Mouse (Mus musculus) MEL (cell line): ENCODE results near the gene Pidd1. TPM values are rescaled to one million over a fixed set of nuclear protein-coding genes. Genes with fewer than 3 reads are reported as not detected.

ENCODE experiments used
- DNase-seq: peaks from one replicate; pipeline ENCODE4 v3.0.0; 2011; ENCODE audit warnings: low read depth, low spot score
- H3K27ac ChIP-seq: 2 replicates; pipeline ENCODE4 v1.5.1; 2012; ENCODE audit warnings: low read depth, mild to moderate bottlenecking, control low read depth, low read length, moderate library complexity; ENCODE audit not compliant: control insufficient read depth
- H3K27me3 ChIP-seq, 2 experiments: fragments of 150-350 bp in 1 of 2; sonication (generic) in 1 of 2; 2 replicates each; pipeline ENCODE4 v1.6.1; 2012; ENCODE audit warnings: low read length in 2 of 2, mild to moderate bottlenecking in 2 of 2, improper control_type of control experiment in 1 of 2, moderate library complexity in 1 of 2; ENCODE audit not compliant: insufficient read depth in 2 of 2, control insufficient read depth in 1 of 2
- H3K36me3 ChIP-seq, 2 experiments: 2 replicates each; pipeline ENCODE4 v1.6.1; 2012 to 2014; ENCODE audit warnings: low read length in 2 of 2, improper control_type of control experiment in 1 of 2, inconsistent platforms in 1 of 2, mild to moderate bottlenecking in 1 of 2; ENCODE audit not compliant: insufficient read depth in 2 of 2, control insufficient read depth in 1 of 2
- H3K4me1 ChIP-seq, 2 experiments: fragments of 150-350 bp in 1 of 2; sonication (generic) in 1 of 2; 2 replicates each; pipeline ENCODE4 v1.6.1; 2012; ENCODE audit warnings: low read length in 2 of 2, improper control_type of control experiment in 1 of 2, mild to moderate bottlenecking in 1 of 2; ENCODE audit not compliant: insufficient read depth in 2 of 2, control insufficient read depth in 1 of 2
- H3K4me3 ChIP-seq, 2 experiments: fragments of 150-350 bp in 1 of 2; sonication (generic) in 1 of 2; 2 replicates each; pipeline ENCODE4 v1.5.1; 2012; ENCODE audit warnings: low read depth in 2 of 2, low read length in 2 of 2, mild to moderate bottlenecking in 2 of 2, moderate library complexity in 2 of 2, control low read depth in 1 of 2, improper control_type of control experiment in 1 of 2; ENCODE audit not compliant: control insufficient read depth in 1 of 2, insufficient read depth in 1 of 2
- H3K79me2 ChIP-seq: 2 replicates; pipeline ENCODE4 v1.6.1; 2012; ENCODE audit warnings: mild to moderate bottlenecking, low read length, moderate library complexity; ENCODE audit not compliant: control insufficient read depth, poor library complexity, insufficient read depth
- H3K9ac ChIP-seq: 2 replicates; pipeline ENCODE4 v1.6.1; 2012; ENCODE audit warnings: low read depth, mild to moderate bottlenecking, control low read depth, low read length, moderate library complexity; ENCODE audit not compliant: control insufficient read depth, poor library complexity, severe bottlenecking
- H3K9me3 ChIP-seq: fragments of 150-350 bp; sonication (generic); replicated peaks from 2 replicates; pipeline ENCODE4 v1.6.1; 2012; ENCODE audit warnings: mild to moderate bottlenecking, low read length, improper control_type of control experiment, moderate library complexity; ENCODE audit not compliant: insufficient read depth
- BHLHE40 ChIP-seq: IDR thresholded peaks from 2 replicates; pipeline ENCODE4 v1.6.1; 2012; ENCODE audit warnings: low read depth, mild to moderate bottlenecking, inconsistent platforms, low read length, improper control_type of control experiment, borderline replicate concordance
- CHD1 ChIP-seq: IDR thresholded peaks from 2 replicates; pipeline ENCODE4 v1.6.1; 2012; ENCODE audit warnings: low read depth, mild to moderate bottlenecking, inconsistent platforms, low read length, improper control_type of control experiment
- CTCF ChIP-seq, 3 experiments: IDR thresholded peaks in 2 of 3; conservative IDR thresholded peaks in 1 of 3; 2 replicates each; pipeline ENCODE4 v1.5.1; 2011 to 2012; ENCODE audit warnings: low read length in 3 of 3, low read depth in 2 of 3, mild to moderate bottlenecking in 2 of 3, improper control_type of control experiment in 1 of 3, inconsistent platforms in 1 of 3, mixed read lengths in 1 of 3, moderate library complexity in 1 of 3; ENCODE audit not compliant: control insufficient read depth in 1 of 3, insufficient read depth in 1 of 3, poor library complexity in 1 of 3, severe bottlenecking in 1 of 3
- ELF1 ChIP-seq: IDR thresholded peaks from 2 replicates; pipeline ENCODE4 v1.6.1; 2014; ENCODE audit warnings: low read depth, mild to moderate bottlenecking, inconsistent platforms, low read length, improper control_type of control experiment, moderate library complexity
- EP300 ChIP-seq, 2 experiments: IDR thresholded peaks; 2 replicates each; pipeline ENCODE4 v1.6.1; 2011; ENCODE audit warnings: improper control_type of control experiment in 2 of 2, low read length in 2 of 2, low read depth in 1 of 2, mild to moderate bottlenecking in 1 of 2
- GATA1 ChIP-seq: IDR thresholded peaks from 2 replicates; pipeline ENCODE4 v1.6.1; 2011; ENCODE audit warnings: low read depth, low read length, improper control_type of control experiment
- HCFC1 ChIP-seq: IDR thresholded peaks from 2 replicates; pipeline ENCODE4 v1.6.1; 2012; ENCODE audit warnings: low read depth, mild to moderate bottlenecking, inconsistent platforms, low read length, improper control_type of control experiment, moderate library complexity
- MEF2A ChIP-seq: IDR thresholded peaks from 2 replicates; pipeline ENCODE4 v1.6.1; 2014; ENCODE audit warnings: low read depth, mild to moderate bottlenecking, inconsistent platforms, low read length, improper control_type of control experiment; ENCODE audit not compliant: poor library complexity, insufficient replicate concordance, severe bottlenecking; ENCODE audit errors: extremely low read depth
- MXI1 ChIP-seq: IDR thresholded peaks from 2 replicates; pipeline ENCODE4 v1.6.1; 2011; ENCODE audit warnings: mild to moderate bottlenecking, low read depth, low read length, improper control_type of control experiment
- MYB ChIP-seq: IDR thresholded peaks from 2 replicates; pipeline ENCODE4 v1.6.1; 2011; ENCODE audit warnings: mild to moderate bottlenecking, low read depth, low read length, improper control_type of control experiment
- MYC ChIP-seq: IDR thresholded peaks from 2 replicates; pipeline ENCODE4 v1.6.1; 2011; ENCODE audit warnings: low read depth, mild to moderate bottlenecking, low read length, improper control_type of control experiment, moderate library complexity
- POLR2A ChIP-seq, 2 experiments: IDR thresholded peaks; 2 replicates each; pipeline ENCODE4 v1.6.1; 2011 to 2012; ENCODE audit warnings: low read length in 2 of 2, mild to moderate bottlenecking in 2 of 2, control low read depth in 1 of 2, improper control_type of control experiment in 1 of 2, low read depth in 1 of 2, moderate library complexity in 1 of 2; ENCODE audit not compliant: control insufficient read depth in 1 of 2, insufficient read depth in 1 of 2, poor library complexity in 1 of 2
- POLR2AphosphoS2 ChIP-seq: IDR thresholded peaks from 2 replicates; pipeline ENCODE4 v1.6.1; 2011; ENCODE audit warnings: low read length, improper control_type of control experiment
- POLR2AphosphoS5 ChIP-seq: IDR thresholded peaks from 2 replicates; pipeline ENCODE4 v1.6.1; 2012; ENCODE audit warnings: low read depth, borderline replicate concordance, mild to moderate bottlenecking, inconsistent platforms, low read length, moderate library complexity, mixed read lengths
- RAD21 ChIP-seq: IDR thresholded peaks from 2 replicates; pipeline ENCODE4 v1.6.1; 2011; ENCODE audit warnings: mild to moderate bottlenecking, low read depth, low read length, improper control_type of control experiment
- RCOR1 ChIP-seq: IDR thresholded peaks from 2 replicates; pipeline ENCODE4 v1.6.1; 2012; ENCODE audit warnings: low read depth, mild to moderate bottlenecking, inconsistent platforms, low read length, improper control_type of control experiment
- SMC3 ChIP-seq: IDR thresholded peaks from 2 replicates; pipeline ENCODE4 v1.6.1; 2011; ENCODE audit warnings: low read depth, low read length, improper control_type of control experiment
- TAL1 ChIP-seq: IDR thresholded peaks from 2 replicates; pipeline ENCODE4 v1.6.1; 2012; ENCODE audit warnings: mild to moderate bottlenecking, inconsistent platforms, low read length, moderate library complexity, mixed read lengths
- TBP ChIP-seq: IDR thresholded peaks from 2 replicates; pipeline ENCODE4 v1.8.0; 2011; ENCODE audit warnings: low read depth, low read length, improper control_type of control experiment
- UBTF ChIP-seq: IDR thresholded peaks from 2 replicates; pipeline ENCODE4 v1.6.1; 2012; ENCODE audit warnings: low read depth, mild to moderate bottlenecking, inconsistent platforms, low read length, improper control_type of control experiment, moderate library complexity, borderline replicate concordance; ENCODE audit not compliant: insufficient read depth
- USF1 ChIP-seq: IDR thresholded peaks from 2 replicates; pipeline ENCODE4 v1.6.1; 2014; ENCODE audit warnings: low read depth, mild to moderate bottlenecking, inconsistent platforms, low read length, improper control_type of control experiment, moderate library complexity
- USF2 ChIP-seq, 2 experiments: IDR thresholded peaks; 2 replicates each; pipeline ENCODE4 v1.6.1; 2011 to 2012; ENCODE audit warnings: improper control_type of control experiment in 2 of 2, low read length in 2 of 2, borderline replicate concordance in 1 of 2, inconsistent platforms in 1 of 2, low read depth in 1 of 2, mild to moderate bottlenecking in 1 of 2; ENCODE audit not compliant: insufficient read depth in 1 of 2
- ZMIZ1 ChIP-seq: IDR thresholded peaks from 2 replicates; pipeline ENCODE4 v1.6.1; 2012; ENCODE audit warnings: low read depth, mild to moderate bottlenecking, inconsistent platforms, low read length, improper control_type of control experiment, moderate library complexity
- ZNF384 ChIP-seq: IDR thresholded peaks from 2 replicates; pipeline ENCODE4 v1.6.1; 2012; ENCODE audit warnings: low read depth, mild to moderate bottlenecking, inconsistent platforms, low read length, improper control_type of control experiment
- polyA plus RNA-seq, 2 experiments: library from polyadenylated mRNA; stranded (reverse) in 1 of 2; unstranded in 1 of 2; fragments of >175 nt in 1 of 2; fragments of >200 nt in 1 of 2; gene quantifications; 2 replicates each; pipeline versions ENCODE4 v1.2.1 to v1.2.4; 2012; ENCODE audit warnings: low replicate concordance in 2 of 2, low read depth in 1 of 2; ENCODE audit not compliant: insufficient read length in 2 of 2, insufficient read depth in 1 of 2, missing spikeins in 1 of 2
- total RNA-seq: library from RNA; depleted of rRNA; stranded (reverse); fragments of 300-350 nt; gene quantifications from 2 replicates; pipeline ENCODE4 v1.2.3, GENCODE M21; 2012

The Pidd1 gene
- total and polyA plus RNA-seq, 3 experiments, result 6.4 to 27.2 TPM; not detected in 1

DNA sequence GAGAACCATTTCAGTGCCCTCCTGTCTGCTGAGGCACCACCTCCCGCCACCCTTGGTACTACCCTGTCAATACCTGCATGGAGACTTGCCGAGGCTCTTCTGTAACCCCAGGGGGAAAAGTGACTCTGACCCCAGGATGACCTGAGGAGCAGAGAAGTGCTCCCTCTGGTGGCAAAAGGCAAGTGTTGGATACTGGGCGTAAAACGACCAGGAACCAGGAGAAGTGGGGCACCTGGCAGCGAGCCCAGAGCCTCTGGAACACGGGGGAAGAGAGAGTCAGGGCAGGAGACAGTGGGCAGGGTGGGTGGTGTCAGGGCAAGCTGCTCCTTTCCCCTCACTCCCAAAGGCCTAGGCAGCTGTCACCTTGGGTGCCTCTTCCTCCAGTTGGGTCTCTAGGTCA is 3.2 kb downstream of the Pidd1 start (continued):
- TF ChIP-seq USF2 (IDR thresholded peaks at IDR 0.05; ENCODE audit: borderline replicate concordance in 1 of 2, insufficient read depth in 1 of 2, low read depth in 1 of 2, low read length in 2 of 2) (no peak), TAL1 (no peak), MXI1 (no peak), CHD1 (no peak), MYB (no peak), SMC3 (peak; percentile 70), ZMIZ1 (no peak), RAD21 (peak; percentile 46), MEF2A (no peak), UBTF (no peak), GATA1 (no peak), EP300 (IDR thresholded peaks at IDR 0.05; ENCODE audit: low read depth in 1 of 2, low read length in 2 of 2) (no peak), TBP (no peak), ZNF384 (no peak), POLR2A (IDR thresholded peaks at IDR 0.05; ENCODE audit: control insufficient read depth in 1 of 2, insufficient read depth in 1 of 2, low read depth in 1 of 2, low read length in 2 of 2, poor library complexity in 1 of 2) (no peak), POLR2AphosphoS2 (no peak), MYC (no peak), POLR2AphosphoS5 (no peak), RCOR1 (no peak)

DNA sequence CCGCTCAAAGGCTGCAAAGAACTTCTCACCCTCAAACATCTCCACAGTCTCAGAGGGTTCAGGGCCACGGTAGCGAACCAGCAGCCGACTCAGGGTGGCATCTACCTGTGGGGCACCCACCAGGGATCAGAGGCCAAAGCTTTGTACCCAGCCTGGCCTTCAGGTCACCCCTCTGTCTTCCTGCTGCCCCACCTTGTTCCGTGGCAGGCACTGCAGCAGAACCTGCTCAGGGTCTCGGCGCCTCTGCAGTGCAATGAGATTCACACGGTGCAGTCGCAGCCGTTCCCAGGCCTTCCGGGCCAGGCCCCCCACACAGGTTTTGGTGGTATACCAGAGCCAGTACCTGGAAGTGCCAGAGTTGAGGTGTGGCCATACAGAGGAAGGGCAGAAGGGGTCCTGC is 4.0 kb downstream of the Pidd1 start:
- H3K79me2 ChIP-seq, result peaks cover 43% of the 10 kb centered on the region
- H3K36me3 ChIP-seq, result peaks cover 0 to 20% of the 10 kb centered on the region in 2 experiments; a peak in 3 of 4 replicates
- no peak overlapping the region for H3K27ac ChIP-seq
- DNase-seq, result no peak
- H3K4me1 ChIP-seq, result peaks cover 4 to 23% of the 10 kb centered on the region in 2 experiments; a peak in 3 of 4 replicates
- H3K9me3 ChIP-seq, result no peaks in the 10 kb centered on the region
- no peaks in the 10 kb centered on the region for H3K27me3 ChIP-seq
- TF ChIP-seq USF2 (IDR thresholded peaks at IDR 0.05; ENCODE audit: borderline replicate concordance in 1 of 2, insufficient read depth in 1 of 2, low read depth in 1 of 2, low read length in 2 of 2) (no peak), CTCF (IDR thresholded peaks at IDR 0.05 in 2 of 3, conservative IDR thresholded peaks at IDR 0.05 in 1 of 3; ENCODE audit: control insufficient read depth in 1 of 3, insufficient read depth in 1 of 3, low read depth in 2 of 3, low read length in 3 of 3, poor library complexity in 1 of 3, severe bottlenecking in 1 of 3) (no peak), BHLHE40 (no peak), MYC (no peak), POLR2AphosphoS5 (no peak), USF1 (no peak), HCFC1 (no peak), ELF1 (no peak)
- H3K4me3 ChIP-seq, result no peak overlapping the region
- no peak overlapping the region for H3K9ac ChIP-seq
